Mouse (Mus musculus) frontal cortex, postnatal 36 days (tissue): ENCODE results near the gene Slc4a1.

Source experiments
- DNase-seq, 2 experiments: peaks; one replicate each; pipeline ENCODE4 v3.0.0; 2022; ENCODE audit warnings: low spot score in 2 of 2

Slc4a1 gene

DNA sequence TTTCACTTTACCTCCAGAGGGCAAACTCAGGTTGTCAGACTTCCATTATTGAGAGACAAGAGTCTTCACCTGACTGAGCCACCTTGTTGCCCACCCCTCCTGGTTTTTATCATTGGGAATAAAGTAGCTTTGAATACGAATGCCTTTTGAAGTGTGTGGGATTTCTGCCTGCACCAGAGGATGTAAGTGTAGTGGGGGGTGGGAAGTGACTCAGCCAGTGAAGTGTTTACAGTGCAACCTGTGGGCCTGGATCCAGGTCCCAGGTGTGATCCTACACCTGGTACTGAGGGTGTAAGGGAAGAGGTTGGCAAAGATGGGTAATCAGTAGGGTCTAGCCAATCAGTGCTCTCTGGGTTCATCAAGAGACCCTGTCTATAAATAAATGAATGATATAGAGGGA is 42.5 kb downstream of the Slc4a1 start:
- no peak for DNase-seq

DNA sequence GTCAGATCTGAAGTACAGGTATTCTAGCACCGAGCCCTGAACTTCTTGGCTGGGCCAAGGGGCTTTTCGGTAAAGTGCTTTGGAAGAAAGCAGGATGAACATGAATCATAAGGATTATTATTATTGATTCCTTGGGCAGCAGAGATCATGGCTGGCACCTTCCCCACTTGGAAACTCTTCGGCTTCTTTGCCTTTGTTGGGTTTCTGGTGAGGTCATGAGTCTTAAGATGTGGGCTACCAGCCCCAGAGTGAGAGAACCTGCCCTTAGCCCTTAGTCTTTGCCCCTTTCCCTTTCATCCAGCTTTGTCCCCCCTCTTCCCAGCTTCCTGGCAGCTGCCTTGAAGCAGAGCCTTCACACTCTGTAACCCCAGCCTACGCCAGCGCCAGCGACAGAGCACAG is 44.1 kb downstream of the Slc4a1 start:
- DNase-seq = no peak

- peak in 1 of 2 experiments; percentile 89 for DNase-seq
These were observed 45.4 kb downstream of the Slc4a1 start for GRCm38 (mm10) chr11:102320686-102321005.

- DNase-seq = peak; percentile 92 to 94
These were observed 45.9 kb downstream of the Slc4a1 start for GRCm38 (mm10) chr11:102319941-102320685.

- DNase-seq = peak; percentile 84 to 85
These were observed 46.6 kb downstream of the Slc4a1 start, which contains the start of gene Ubtf for GRCm38 (mm10) chr11:102319410-102319792. Gene Ubtf (minus strand): TSS chr11:102319742.

GRCm38 (mm10) chr11:102318576-102319409 is 47.2 kb downstream of the Slc4a1 start:
- peak; percentile 47 to 51 for DNase-seq

- peak; percentile 37 to 39 for DNase-seq
These were observed 48.0 kb downstream of the Slc4a1 start for GRCm38 (mm10) chr11:102317901-102318575.

- DNase-seq = peak; percentile 47 to 62
These were observed 48.6 kb downstream of the Slc4a1 start for GRCm38 (mm10) chr11:102317298-102317900.

GRCm38 (mm10) chr11:102316572-102317297 is 49.3 kb downstream of the Slc4a1 start:
- DNase-seq = peak; percentile 79 to 82

DNA sequence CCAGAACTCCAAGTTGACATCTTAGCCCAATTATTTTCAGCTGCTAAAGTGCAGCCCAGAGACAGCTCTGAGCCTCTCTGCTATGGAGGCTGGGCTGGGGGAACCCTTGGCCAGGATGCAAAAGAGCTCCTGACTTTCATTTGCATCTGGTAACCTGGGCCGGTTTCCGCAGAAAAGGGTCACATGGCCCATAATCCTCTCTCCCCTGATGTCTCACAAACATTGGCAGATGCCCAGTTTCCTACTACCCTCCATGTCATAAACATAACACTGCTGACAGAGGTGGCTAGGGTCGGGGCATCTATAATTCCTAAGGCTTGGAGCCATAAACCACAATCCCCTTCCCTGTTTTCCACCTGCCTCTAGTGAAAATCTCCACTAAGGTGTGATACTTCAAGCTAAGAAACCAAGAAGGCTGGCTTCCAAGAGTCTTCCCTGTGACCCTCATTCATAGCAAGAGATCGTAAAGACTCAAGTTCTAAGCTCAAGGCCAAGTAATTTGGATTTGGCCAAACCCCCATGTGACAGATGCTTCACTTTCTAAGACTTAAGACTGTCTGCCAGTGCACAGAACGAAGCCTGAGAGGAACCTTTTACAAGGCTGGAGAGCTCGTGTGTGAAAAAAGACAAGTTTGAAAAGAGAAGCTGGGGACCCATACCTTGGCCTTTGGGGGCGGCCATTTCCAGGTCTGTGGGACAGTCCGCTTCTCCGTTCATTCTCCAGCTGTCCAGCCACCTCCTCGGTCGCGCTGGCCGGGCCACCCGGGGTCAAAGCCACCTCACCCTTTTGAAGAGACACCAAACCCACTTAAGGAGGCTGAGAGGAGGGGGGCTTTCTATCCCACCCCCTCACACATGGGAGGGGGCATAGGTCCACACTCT is 50.1 kb downstream of the Slc4a1 start:
- DNase-seq = no peak

DNA sequence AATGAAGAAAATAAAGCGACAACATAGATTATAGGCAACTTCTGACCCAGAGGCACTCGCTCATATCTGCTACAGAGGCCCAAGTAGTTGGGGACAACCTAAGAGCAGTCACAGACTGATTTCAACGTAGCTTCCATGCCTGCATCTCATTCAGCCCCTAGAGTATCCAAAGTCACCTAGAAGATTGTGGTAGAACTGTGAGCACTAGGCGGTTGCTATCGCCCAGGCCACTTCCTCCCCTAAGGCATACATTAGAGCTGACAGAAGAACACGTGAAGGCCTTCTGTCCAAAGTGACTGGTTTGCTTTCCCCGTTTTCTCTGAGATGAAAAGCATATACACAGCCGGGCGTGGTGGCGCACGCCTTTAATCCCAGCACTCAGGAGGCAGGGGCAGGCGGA is 51.7 kb downstream of the Slc4a1 start:
- no peak for DNase-seq

DNA sequence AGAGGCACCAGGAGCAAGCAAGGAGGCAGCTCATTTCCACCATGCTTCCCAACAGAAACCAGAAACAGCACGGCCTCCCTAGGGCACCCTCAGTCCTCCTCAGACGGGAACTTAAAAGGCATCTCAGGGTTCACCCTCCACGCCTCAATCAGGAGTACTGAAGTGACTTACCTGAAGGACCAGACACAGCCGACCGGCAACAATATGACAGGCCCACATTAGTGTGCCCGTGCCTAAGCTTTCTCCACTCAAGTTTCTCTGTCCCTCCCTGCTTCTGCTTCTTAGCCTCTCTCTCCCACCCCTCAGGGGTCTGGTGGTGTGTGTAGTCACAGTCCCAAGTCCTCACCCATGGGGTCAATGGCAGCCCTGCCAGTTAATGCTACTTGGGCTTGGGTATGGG is 53.4 kb downstream of the Slc4a1 start:
- no peak for DNase-seq

- no peak for DNase-seq
These were observed 54.0 kb downstream of the Slc4a1 start for GRCm38 (mm10) chr11:102311966-102312365.

GRCm38 (mm10) chr11:102310768-102311695 is 55.0 kb downstream of the Slc4a1 start:
- DNase-seq = no peak

DNA sequence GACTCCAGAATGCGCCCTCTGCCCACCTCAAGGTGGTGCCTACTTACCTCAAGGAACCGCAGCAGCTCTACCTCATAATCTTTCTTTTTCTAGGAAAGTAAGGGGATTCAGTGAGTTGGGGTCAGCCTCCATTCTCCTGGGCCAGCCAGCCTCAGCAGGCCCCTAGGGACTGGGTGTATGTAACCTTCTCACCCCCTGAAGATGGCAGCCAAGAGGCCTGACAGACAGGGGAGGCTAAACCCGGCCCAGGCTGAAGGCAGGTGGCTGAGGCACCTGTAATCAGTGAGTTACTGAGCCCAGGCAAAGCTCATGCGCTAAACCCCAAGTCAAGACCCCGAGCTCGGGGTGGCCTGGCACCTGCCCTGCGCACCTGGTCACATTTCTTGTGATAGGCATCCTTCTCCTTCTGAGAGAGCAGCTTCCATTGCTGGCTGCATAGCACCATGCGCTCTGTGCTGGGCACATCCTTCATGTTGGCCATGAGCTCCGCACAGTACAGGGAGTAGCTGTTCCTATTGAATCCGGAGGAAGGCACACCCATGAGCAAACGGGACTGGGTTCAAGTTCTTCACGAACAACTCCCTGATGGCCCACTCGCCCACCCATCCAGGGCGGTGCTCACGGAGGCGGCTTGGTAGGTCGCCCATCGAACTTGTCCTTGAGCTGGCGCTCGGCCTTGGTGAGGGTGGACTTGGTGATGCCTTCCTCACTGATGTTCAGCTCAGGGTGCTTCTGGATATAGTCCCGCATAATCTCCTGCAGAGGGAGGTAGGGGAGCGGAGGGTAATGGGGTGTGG is 56.0 kb downstream of the Slc4a1 start:
- DNase-seq = no peak

DNA sequence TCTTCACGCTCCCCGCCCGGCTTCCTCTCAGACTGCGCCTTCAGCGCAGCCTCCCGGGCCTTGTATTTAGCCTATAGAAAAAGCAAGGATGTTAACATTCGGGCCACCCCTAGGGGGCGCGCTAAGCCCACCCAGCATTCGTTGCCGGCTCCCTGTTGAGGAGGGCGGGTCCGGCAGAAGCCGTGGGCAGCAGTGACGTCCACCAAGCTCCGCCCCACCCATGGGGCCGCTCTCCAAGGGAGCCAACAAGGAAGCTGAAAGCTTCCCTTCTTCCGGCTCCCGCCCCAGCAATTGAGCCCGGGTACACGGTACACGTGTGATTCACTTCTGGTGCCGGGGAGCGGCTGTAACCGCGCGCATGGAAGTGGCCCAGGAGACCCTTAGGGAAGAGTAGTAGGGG is 57.0 kb downstream of the Slc4a1 start:
- DNase-seq = peak; percentile 97 to 98

GRCm38 (mm10) chr11:102308104-102308503 is 57.9 kb downstream of the Slc4a1 start:
- DNase-seq = no peak

- DNase-seq = no peak
These were observed 60.6 kb downstream of the Slc4a1 start for GRCm38 (mm10) chr11:102305359-102305758.
